Mouse (Mus musculus) heart, postnatal 0 days (tissue): ENCODE results near the gene Ccdc169.

Source experiments
- CTCF ChIP-seq: IDR thresholded peaks from 2 replicates; pipeline ENCODE4 v1.5.1; 2016; ENCODE audit warnings: antibody characterized with exemption, control low read depth, low read depth
- EP300 ChIP-seq: IDR thresholded peaks from 2 replicates; pipeline ENCODE4 v1.6.1; 2016; ENCODE audit warnings: antibody characterized with exemption, low read depth

DNA sequence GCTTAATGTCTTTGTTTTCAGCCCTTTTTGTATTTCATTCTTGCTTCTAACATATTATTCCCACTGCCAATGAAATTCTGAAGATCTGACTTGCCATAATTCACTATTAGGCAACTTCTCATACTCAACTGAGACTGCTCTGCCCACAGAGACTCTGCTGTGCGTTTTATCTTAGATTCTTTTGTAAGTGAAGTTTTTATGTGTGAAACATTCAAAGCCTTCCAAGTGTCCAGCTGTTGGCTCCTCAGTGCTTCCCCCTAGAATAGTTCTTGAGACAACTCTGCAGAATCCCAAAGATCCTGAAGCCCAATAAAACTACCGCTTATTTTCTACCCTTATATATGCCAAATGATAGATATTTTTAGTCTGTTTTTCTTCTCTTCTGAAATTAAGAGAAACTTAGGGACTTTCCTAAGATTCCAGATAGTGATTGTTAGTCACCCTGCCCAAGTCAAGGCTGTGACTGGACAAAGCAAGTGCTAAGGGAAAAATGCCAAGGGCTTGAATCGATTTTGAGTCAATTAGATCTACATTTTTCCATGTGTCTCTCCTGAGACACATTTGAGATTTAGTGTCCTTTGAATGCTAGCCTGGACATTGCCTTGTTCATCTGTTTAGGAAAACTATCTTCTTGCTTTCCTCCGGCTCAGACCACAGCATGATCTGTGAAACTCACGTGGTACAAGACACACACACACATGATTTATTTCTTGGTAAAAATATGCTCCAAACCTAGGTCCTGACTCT, 58.6 kb downstream of the Ccdc169 start:
- TF ChIP-seq CTCF: no peak
- TF ChIP-seq EP300: no peak
